Mouse (Mus musculus) hindbrain, postnatal 0 days (tissue): Measurements from ENCODE around the gene Akap3. TPM values are rescaled to one million over a fixed set of nuclear protein-coding genes. Genes with fewer than 3 reads are reported as not detected.

Experiments
- ATAC-seq: fragments of 200-750 bp; cut with Nextera tagmentation; 2 replicates; pipeline ENCODE4 v1.8.0; 2017; ENCODE audit warnings: mild to moderate bottlenecking, moderate TSS enrichment, moderate library complexity
- DNase-seq: peaks from one replicate; pipeline ENCODE4 v3.0.0-alpha.2; 2015; ENCODE audit warnings: low spot score
- H3K27ac ChIP-seq: fragments of 300-500 bp; sonication (generic); 2 replicates; pipeline ENCODE4 v1.5.1; 2014; ENCODE audit warnings: mild to moderate bottlenecking
- H3K27me3 ChIP-seq: fragments of 300-500 bp; sonication (generic); 2 replicates; pipeline ENCODE4 v1.6.1; 2014; ENCODE audit warnings: low read length, mixed read lengths; ENCODE audit not compliant: insufficient read depth
- H3K36me3 ChIP-seq: fragments of 300-500 bp; sonication (generic); 2 replicates; pipeline ENCODE4 v1.6.1; 2014; ENCODE audit warnings: low read length, mixed read lengths; ENCODE audit not compliant: insufficient read depth
- H3K4me1 ChIP-seq: fragments of 300-500 bp; sonication (generic); 2 replicates; pipeline ENCODE4 v1.6.1; 2014; ENCODE audit warnings: antibody characterized with exemption, low read length, mixed read lengths; ENCODE audit not compliant: insufficient read depth
- H3K4me2 ChIP-seq: fragments of 300-500 bp; sonication (generic); 2 replicates; pipeline ENCODE4 v1.6.1; 2014; ENCODE audit warnings: low read depth, mild to moderate bottlenecking, low read length, moderate library complexity, mixed read lengths
- H3K4me3 ChIP-seq: fragments of 300-500 bp; sonication (generic); 2 replicates; pipeline ENCODE4 v1.5.1; 2014; ENCODE audit warnings: low read length
- H3K9ac ChIP-seq: fragments of 300-500 bp; sonication (generic); replicated peaks from 2 replicates; pipeline ENCODE4 v1.6.1; 2014; ENCODE audit warnings: mild to moderate bottlenecking, low read length, moderate library complexity, mixed read lengths
- H3K9me3 ChIP-seq: fragments of 300-500 bp; sonication (generic); 2 replicates; pipeline ENCODE4 v1.6.1; 2016; ENCODE audit warnings: low read length, mixed read lengths
- CTCF ChIP-seq: IDR thresholded peaks from 2 replicates; pipeline ENCODE4 v1.5.1; 2016; ENCODE audit warnings: antibody characterized with exemption, control low read depth, low read depth
- WGBS: fragments of 180-500 bp; shearing (Covaris S2); extraction: QIAGEN DNeasy Blood & Tissue Kit; methylation state at CpG from one replicate; pipeline ENCODE4 v1.1.7; 2014; 5-methylcytosine and 5-hydroxymethylcytosine counted together
- polyA plus RNA-seq: library from polyadenylated mRNA; unstranded; fragments of >200 nt; fragmentation: Nextera tagmentation; extraction: Ambion mirVana; gene quantifications from 2 replicates; pipeline ENCODE4 v1.2.1, GENCODE M21; 2015
- total RNA-seq: library from RNA; depleted of rRNA; stranded (reverse); fragments of >200 nt; gene quantifications from 2 replicates; pipeline ENCODE4 v1.2.3, GENCODE M21; 2014; rRNA removed

Gene Akap3
- total and polyA plus RNA-seq, 2 experiments from 2014 or later: 0.13 TPM; not detected in 1

DNA sequence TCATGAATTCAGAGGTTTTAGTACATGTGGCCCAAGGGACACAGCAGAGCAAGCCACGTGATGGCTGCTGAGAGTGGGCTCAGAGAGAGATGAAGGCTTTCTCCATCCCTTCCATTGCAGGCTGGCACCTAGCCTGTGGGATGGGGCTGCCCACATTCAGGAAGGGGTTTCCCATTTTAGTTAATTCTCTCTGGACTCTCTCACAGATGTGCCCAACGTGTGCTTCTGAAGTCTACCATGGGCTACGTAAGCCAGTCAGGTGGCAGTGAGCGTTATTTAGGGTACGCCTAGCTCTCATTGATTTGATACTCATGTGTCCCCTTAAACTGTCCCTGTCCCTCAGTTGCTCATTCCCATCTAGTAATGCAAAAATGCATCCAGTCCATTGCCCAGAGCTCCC, 62.0 kb downstream of the Akap3 start:
- H3K4me3 ChIP-seq: no peak overlapping the region
- H3K36me3 ChIP-seq: no peaks in the 10 kb centered on the region
- no peaks in the 10 kb centered on the region for H3K4me1 ChIP-seq
- TF ChIP-seq CTCF: no peak
- no peaks in the 10 kb centered on the region for H3K9me3 ChIP-seq
- H3K9ac ChIP-seq: no peak overlapping the region
- 83% methylated on average over 5 of the region's 5 CpGs for WGBS
- no peak overlapping the region for H3K4me2 ChIP-seq
- no peak for DNase-seq
- no peaks in the 10 kb centered on the region for H3K27me3 ChIP-seq
- ATAC-seq: no peak
- H3K27ac ChIP-seq: no peak overlapping the region

DNA sequence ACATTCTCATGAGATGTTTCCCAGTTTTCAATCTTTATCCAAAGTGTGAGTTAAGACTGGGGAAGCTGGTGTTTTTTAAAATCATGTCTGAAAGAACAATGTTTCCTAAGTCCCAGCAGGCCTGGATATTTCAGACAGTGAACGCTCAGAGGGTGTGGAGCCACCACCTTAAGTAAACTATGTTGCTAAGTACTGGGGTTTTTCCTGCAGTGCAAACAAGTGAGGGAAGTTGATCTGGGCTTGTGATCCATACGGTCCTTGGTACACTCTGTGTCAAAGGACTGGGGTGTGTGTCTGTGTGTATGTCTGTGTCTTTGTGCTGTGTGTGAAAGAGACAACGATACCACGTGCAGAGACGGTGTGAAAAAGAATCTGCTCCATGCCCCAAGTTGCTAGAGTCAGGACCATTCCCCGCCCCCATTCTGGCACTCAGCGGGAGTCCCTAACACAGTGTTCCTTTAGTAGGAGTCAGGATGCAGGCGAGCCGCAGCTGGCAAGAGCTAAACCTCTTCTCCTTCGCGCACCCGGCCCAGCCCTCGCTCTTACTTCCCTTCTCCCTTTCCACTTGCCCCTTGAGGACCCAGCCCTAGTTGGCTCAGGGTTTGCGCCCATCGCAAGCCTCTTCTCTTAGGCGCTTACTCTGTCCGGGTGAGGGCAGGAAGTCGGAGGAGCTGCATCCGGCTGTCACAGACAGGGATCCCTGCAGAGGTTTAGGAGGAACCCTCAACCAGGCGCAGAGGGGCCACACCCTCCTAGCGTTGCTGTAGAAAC, 68.4 kb downstream of the Akap3 start, which contains the start of gene Dyrk4:
TSS of gene Dyrk4 (minus strand) at position 729 of the 771 bp plus-strand sequence.
- peak; percentile 17 for DNase-seq
- ATAC-seq: peak; percentile 47

More for the DNA sequence above, 68.4 kb downstream of the Akap3 start, which contains the start of gene Dyrk4:
- no peaks in the 10 kb centered on the region for H3K27me3 ChIP-seq
- H3K9ac ChIP-seq: 0 out of 2 replicates have a peak within 1 kb of the TSS, but pooled peaks have one; percentile 35
- no peaks in the 10 kb centered on the region for H3K9me3 ChIP-seq
- H3K27ac ChIP-seq: no peak within 1 kb of the TSS
- peak within 1 kb of the TSS; percentile 43 for H3K4me2 ChIP-seq
- H3K4me1 ChIP-seq: no peaks in the 10 kb centered on the region
- 5% methylated on average over 21 of the region's 21 CpGs for WGBS
- H3K36me3 ChIP-seq: peaks cover 8% of the 10 kb centered on the region; the same call in 1 of the 2 replicates
- no peak for TF ChIP-seq CTCF
- H3K4me3 ChIP-seq: no peak within 1 kb of the TSS

Other genes starting within 250 kb of the Akap3 start
- 8.9 and 9.4 TPM in 2 replicates for gene Kcna1, start 206.7 kb upstream of the Akap3 start, total RNA-seq
- gene Kcna1, start 206.7 kb upstream of the Akap3 start, polyA plus RNA-seq: 7.2 and 7.9 TPM in 2 replicates
- 66.4 and 67.5 TPM in 2 replicates for gene Kcna6, start 112.4 kb upstream of the Akap3 start, total RNA-seq
- gene Kcna6, start 112.4 kb upstream of the Akap3 start, polyA plus RNA-seq: 23.6 TPM in 2 replicates
- 106 and 133 TPM in 2 replicates for gene Ndufa9, start 4.0 kb upstream of the Akap3 start, total RNA-seq
- 247 and 255 TPM in 2 replicates for gene Ndufa9, start 4.0 kb upstream of the Akap3 start, polyA plus RNA-seq
- gene Dyrk4, start 68.7 kb downstream of the Akap3 start, total RNA-seq: not detected in 2 replicates
- 0.08 and 0.30 TPM in 2 replicates for gene Dyrk4, start 68.7 kb downstream of the Akap3 start, polyA plus RNA-seq
- 7.5 and 8.3 TPM in 2 replicates for gene Rad51ap1, start 86.5 kb downstream of the Akap3 start, total RNA-seq
- gene Rad51ap1, start 86.5 kb downstream of the Akap3 start, polyA plus RNA-seq: 14.9 and 17.3 TPM in 2 replicates
- 15.0 and 15.3 TPM in 2 replicates for gene D6Wsu163e, start 86.9 kb downstream of the Akap3 start, total RNA-seq
- 27.4 and 29.5 TPM in 2 replicates for gene D6Wsu163e, start 86.9 kb downstream of the Akap3 start, polyA plus RNA-seq
- not detected in 2 replicates for gene Fgf6, start 162.5 kb downstream of the Akap3 start, total RNA-seq
- not detected in 2 replicates for gene Fgf6, start 162.5 kb downstream of the Akap3 start, polyA plus RNA-seq
- 1.8 and 1.9 TPM in 2 replicates for gene Fgf23, start 219.8 kb downstream of the Akap3 start, total RNA-seq
- 0.28 TPM in 2 replicates for gene Fgf23, start 219.8 kb downstream of the Akap3 start, polyA plus RNA-seq